8 mouse cellular contexts compared by ENCODE assay signal in the genomic region with DNA sequence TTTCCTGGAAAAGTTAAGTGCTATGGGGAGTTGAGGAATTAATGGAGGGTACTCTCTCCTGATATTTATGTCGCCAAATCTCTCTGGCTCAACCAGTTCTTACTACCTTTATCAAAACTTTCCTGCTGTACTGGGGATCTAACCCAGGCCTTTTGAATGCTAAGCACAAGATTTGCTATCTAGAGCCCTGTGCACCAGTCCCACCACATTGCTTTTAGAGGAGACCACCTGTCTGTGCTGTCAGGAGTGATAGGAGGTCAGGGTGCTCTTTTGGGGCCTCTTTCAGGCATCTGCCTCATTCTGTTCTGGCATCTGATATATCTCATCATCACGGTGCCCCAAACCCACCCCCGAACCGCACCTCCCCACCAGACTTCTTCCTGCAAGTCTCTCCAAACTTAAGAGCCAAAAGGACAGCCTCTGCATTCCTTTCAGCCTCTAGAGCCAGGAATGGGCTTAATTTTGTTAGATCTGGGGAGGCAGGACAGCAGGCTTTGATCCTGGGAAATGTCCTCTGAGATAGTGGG. TPM values are rescaled to one million over a fixed set of nuclear protein-coding genes. Genes with fewer than 3 reads are reported as not detected.
DNase-seq lines count a peak whose midpoint lies in the region; ATAC-seq lines count a peak whose summit lies in the region.

No protein-coding gene starts in this region.

- DNase-seq in hindbrain, embryonic 11.5 days (ENCODE audit: low spot score), result no peak
- DNase-seq in right cerebral cortex, adult 2 months (ENCODE audit: low spot score in 2 of 2), result no peak
- DNase-seq in urinary bladder, postnatal 10 days (ENCODE audit: low spot score), result no peak
- DNase-seq in natural killer cell, adult 2 months (ENCODE audit: low spot score in 2 of 2), result no peak

- peak overlapping the region; percentile 32; the same call in 1 of the 2 replicates for H3K9ac ChIP-seq in hindbrain, embryonic 15.5 days
- H3K9ac ChIP-seq in hindbrain, embryonic 11.5 days (ENCODE audit: low read depth, low read length), result no peak overlapping the region
- no peak overlapping the region for H3K9ac ChIP-seq in embryonic facial prominence, embryonic 15.5 days
- H3K9ac ChIP-seq in liver, embryonic 15.5 days, result peak overlapping the region; percentile 37; the same call in 1 of the 2 replicates

- peak overlapping the region; percentile 58 for H3K4me2 ChIP-seq in hindbrain, embryonic 15.5 days
- H3K4me2 ChIP-seq in hindbrain, embryonic 11.5 days (replicated peaks; ENCODE audit: low read depth, low read length), result no peak overlapping the region
- H3K4me2 ChIP-seq in embryonic facial prominence, embryonic 15.5 days (replicated peaks), result peak overlapping the region; percentile 71
- H3K4me2 ChIP-seq in liver, embryonic 15.5 days, result peak overlapping the region; percentile 80

- H3K27ac ChIP-seq in hindbrain, embryonic 15.5 days (replicated peaks), result no peak overlapping the region
- no peak overlapping the region for H3K27ac ChIP-seq in hindbrain, embryonic 11.5 days (ENCODE audit: low read depth, low read length)
- H3K27ac ChIP-seq in brown adipose tissue, adult 24 weeks (replicated peaks; ENCODE audit: low read depth, low read length), result no peak overlapping the region
- peak overlapping the region; percentile 84 for H3K27ac ChIP-seq in embryonic facial prominence, embryonic 15.5 days (replicated peaks)
- no peak overlapping the region for H3K27ac ChIP-seq in liver, embryonic 15.5 days (replicated peaks)

- H3K27me3 ChIP-seq in hindbrain, embryonic 15.5 days, result no peaks in the 10 kb centered on the region
- no peaks in the 10 kb centered on the region for H3K27me3 ChIP-seq in hindbrain, embryonic 11.5 days (ENCODE audit: control insufficient read depth, insufficient read depth, low read length)
- H3K27me3 ChIP-seq in embryonic facial prominence, embryonic 15.5 days, result no peaks in the 10 kb centered on the region
- no peaks in the 10 kb centered on the region for H3K27me3 ChIP-seq in liver, embryonic 15.5 days

- ATAC-seq in hindbrain, embryonic 15.5 days (ENCODE audit: low FRiP score, low read depth), result no peak
- no peak for ATAC-seq in hindbrain, embryonic 11.5 days (ENCODE audit: low FRiP score)
- ATAC-seq in embryonic facial prominence, embryonic 15.5 days (ENCODE audit: insufficient number of reproducible peaks, low FRiP score, low TSS enrichment, low read depth), result no peak
- ATAC-seq in liver, embryonic 15.5 days (ENCODE audit: insufficient read depth), result peak; percentile 10; the same call in 1 of the 2 replicates

- H3K4me1 ChIP-seq in hindbrain, embryonic 15.5 days (replicated peaks), result peaks cover 26% of the 10 kb centered on the region
- peaks cover 5% of the 10 kb centered on the region; the same call in 1 of the 2 replicates for H3K4me1 ChIP-seq in hindbrain, embryonic 11.5 days (replicated peaks; ENCODE audit: control insufficient read depth, insufficient read depth, low read length)
- peaks cover 23% of the 10 kb centered on the region for H3K4me1 ChIP-seq in brown adipose tissue, adult 24 weeks (ENCODE audit: control insufficient read depth, insufficient read depth, insufficient read length, low read length)
- peaks cover 48% of the 10 kb centered on the region for H3K4me1 ChIP-seq in embryonic facial prominence, embryonic 15.5 days
- peaks cover 35% of the 10 kb centered on the region for H3K4me1 ChIP-seq in liver, embryonic 15.5 days (replicated peaks)

- H3K4me3 ChIP-seq in hindbrain, embryonic 15.5 days, result no peak overlapping the region; the same call in 1 of the 2 replicates
- H3K4me3 ChIP-seq in hindbrain, embryonic 11.5 days (ENCODE audit: low read depth, low read length), result no peak overlapping the region
- H3K4me3 ChIP-seq in brown adipose tissue, adult 24 weeks (ENCODE audit: insufficient read depth, low read depth, low read length), result peak overlapping the region; percentile 65
- peak overlapping the region; percentile 42 for H3K4me3 ChIP-seq in embryonic facial prominence, embryonic 15.5 days (replicated peaks)
- H3K4me3 ChIP-seq in liver, embryonic 15.5 days (replicated peaks), result no peak overlapping the region

- WGBS in hindbrain, embryonic 15.5 days, result 65% methylated on average over 4 of the region's 4 CpGs
- WGBS in hindbrain, embryonic 11.5 days, result 68% methylated on average over 4 of the region's 4 CpGs
- 50% methylated on average over 4 of the region's 4 CpGs for WGBS in embryonic facial prominence, embryonic 15.5 days
- WGBS in liver, embryonic 15.5 days (ENCODE audit: insufficient replicate concordance), result 19% methylated on average over 4 of the region's 4 CpGs

- no peaks in the 10 kb centered on the region for H3K36me3 ChIP-seq in hindbrain, embryonic 15.5 days
- no peaks in the 10 kb centered on the region for H3K36me3 ChIP-seq in hindbrain, embryonic 11.5 days (ENCODE audit: control insufficient read depth, insufficient read depth, low read length)
- H3K36me3 ChIP-seq in embryonic facial prominence, embryonic 15.5 days, result no peaks in the 10 kb centered on the region
- no peaks in the 10 kb centered on the region for H3K36me3 ChIP-seq in liver, embryonic 15.5 days (replicated peaks)

- H3K9me3 ChIP-seq in hindbrain, embryonic 15.5 days, result no peaks in the 10 kb centered on the region
- no peaks in the 10 kb centered on the region for H3K9me3 ChIP-seq in hindbrain, embryonic 11.5 days (ENCODE audit: control insufficient read depth, low read length)
- H3K9me3 ChIP-seq in embryonic facial prominence, embryonic 15.5 days (replicated peaks), result no peaks in the 10 kb centered on the region
- H3K9me3 ChIP-seq in liver, embryonic 15.5 days (replicated peaks), result no peaks in the 10 kb centered on the region

RNA-seq across cellular contexts. Expression of a gene that starts 1.3 kb away (rescaled TPM):
- polyA plus RNA-seq in hindbrain, embryonic 15.5 days (2015; fragmentation: Nextera tagmentation; extraction: Ambion mirVana), result 23.7 and 25.3 TPM in 2 replicates
- 12.0 and 12.4 TPM in 2 replicates for polyA plus RNA-seq in hindbrain, embryonic 11.5 days (2014; fragmentation: Nextera tagmentation; extraction: Ambion mirVana)
- polyA plus RNA-seq in brown adipose tissue, adult 24 weeks (2012; ENCODE audit: insufficient read depth, insufficient read length, missing spikeins), result 33.0 and 53.3 TPM in 2 replicates
- polyA plus RNA-seq in embryonic facial prominence, embryonic 15.5 days (2015; fragmentation: Nextera tagmentation; extraction: Ambion mirVana), result 31.1 and 32.3 TPM in 2 replicates
- polyA plus RNA-seq in liver, embryonic 15.5 days (2015; fragmentation: Nextera tagmentation; extraction: Ambion mirVana), result 6.2 and 8.1 TPM in 2 replicates

RNA-seq across cellular contexts. Expression of a gene that starts 55.1 kb away (rescaled TPM):
- 17.4 and 17.7 TPM in 2 replicates for polyA plus RNA-seq in hindbrain, embryonic 15.5 days (2015; fragmentation: Nextera tagmentation; extraction: Ambion mirVana)
- polyA plus RNA-seq in hindbrain, embryonic 11.5 days (2014; fragmentation: Nextera tagmentation; extraction: Ambion mirVana), result 10.5 and 12.5 TPM in 2 replicates
- polyA plus RNA-seq in brown adipose tissue, adult 24 weeks (2012; ENCODE audit: insufficient read depth, insufficient read length, missing spikeins), result 79.0 and 87.4 TPM in 2 replicates
- 31.4 and 33.8 TPM in 2 replicates for polyA plus RNA-seq in embryonic facial prominence, embryonic 15.5 days (2015; fragmentation: Nextera tagmentation; extraction: Ambion mirVana)
- polyA plus RNA-seq in liver, embryonic 15.5 days (2015; fragmentation: Nextera tagmentation; extraction: Ambion mirVana), result 11.1 and 12.2 TPM in 2 replicates

RNA-seq across cellular contexts. Expression of a gene that starts 58.2 kb away (rescaled TPM):
- 154 and 157 TPM in 2 replicates for polyA plus RNA-seq in hindbrain, embryonic 15.5 days (2015; fragmentation: Nextera tagmentation; extraction: Ambion mirVana)
- 130 and 145 TPM in 2 replicates for polyA plus RNA-seq in hindbrain, embryonic 11.5 days (2014; fragmentation: Nextera tagmentation; extraction: Ambion mirVana)
- polyA plus RNA-seq in brown adipose tissue, adult 24 weeks (2012; ENCODE audit: insufficient read depth, insufficient read length, missing spikeins), result 15.0 and 18.8 TPM in 2 replicates
- polyA plus RNA-seq in embryonic facial prominence, embryonic 15.5 days (2015; fragmentation: Nextera tagmentation; extraction: Ambion mirVana), result 98.3 and 102 TPM in 2 replicates
- 71.7 and 79.3 TPM in 2 replicates for polyA plus RNA-seq in liver, embryonic 15.5 days (2015; fragmentation: Nextera tagmentation; extraction: Ambion mirVana)

RNA-seq across cellular contexts. Expression of a gene that starts 58.6 kb away (rescaled TPM):
- polyA plus RNA-seq in hindbrain, embryonic 15.5 days (2015; fragmentation: Nextera tagmentation; extraction: Ambion mirVana), result 47.6 and 49.8 TPM in 2 replicates
- polyA plus RNA-seq in hindbrain, embryonic 11.5 days (2014; fragmentation: Nextera tagmentation; extraction: Ambion mirVana), result 36.8 and 52.6 TPM in 2 replicates
- polyA plus RNA-seq in brown adipose tissue, adult 24 weeks (2012; ENCODE audit: insufficient read depth, insufficient read length, missing spikeins), result 25.1 and 32.4 TPM in 2 replicates
- polyA plus RNA-seq in embryonic facial prominence, embryonic 15.5 days (2015; fragmentation: Nextera tagmentation; extraction: Ambion mirVana), result 29.5 and 31.2 TPM in 2 replicates
- 5.0 and 5.1 TPM in 2 replicates for polyA plus RNA-seq in liver, embryonic 15.5 days (2015; fragmentation: Nextera tagmentation; extraction: Ambion mirVana)

Comparison
In these comparisons a context has a peak if more than half of its experiments do, and no peak if none do; other contexts are left out.
1. H3K9ac ChIP-seq: peak in hindbrain, embryonic 15.5 days (single experiment) and liver, embryonic 15.5 days (single experiment); none in hindbrain, embryonic 11.5 days (single experiment) and embryonic facial prominence, embryonic 15.5 days (single experiment).
2. H3K4me3 ChIP-seq: peak in brown adipose tissue, adult 24 weeks (single experiment) and embryonic facial prominence, embryonic 15.5 days (single experiment); none in hindbrain, embryonic 15.5 days (single experiment), hindbrain, embryonic 11.5 days (single experiment) and liver, embryonic 15.5 days (single experiment).